Mouse (Mus musculus) heart, postnatal 0 days (tissue): ENCODE measurements around the gene Gm42715.

Experiments used
- CTCF ChIP-seq: IDR thresholded peaks from 2 replicates; pipeline ENCODE4 v1.5.1; 2016; ENCODE audit warnings: antibody characterized with exemption, control low read depth, low read depth
- EP300 ChIP-seq: IDR thresholded peaks from 2 replicates; pipeline ENCODE4 v1.6.1; 2016; ENCODE audit warnings: antibody characterized with exemption, low read depth

DNA sequence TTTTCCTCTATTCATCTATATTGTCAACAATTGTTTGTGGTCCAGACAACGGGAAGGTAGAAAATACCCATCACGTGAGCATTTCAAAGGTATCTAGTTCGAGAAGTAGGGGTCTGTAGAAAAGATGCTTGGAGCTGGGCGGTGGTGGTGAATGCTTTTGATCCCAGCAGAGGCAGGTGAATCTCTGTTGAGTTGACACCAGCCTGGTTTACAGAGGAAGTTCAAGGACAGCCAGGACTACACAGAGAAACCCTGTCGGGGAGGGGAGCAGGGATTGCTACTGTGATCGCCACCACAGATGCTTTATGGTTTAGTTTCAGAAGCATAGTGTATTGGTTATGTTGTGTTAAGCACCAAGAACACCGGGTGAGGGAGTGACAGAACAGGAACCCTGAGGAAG is 54.7 kb downstream of the Gm42715 start:
- TF ChIP-seq CTCF (no peak), EP300 (no peak)
